Mouse (Mus musculus) liver, embryonic 12.5 days (tissue): Measurements from ENCODE around the gene Cmas. TPM values are rescaled to one million over a fixed set of nuclear protein-coding genes. Genes with fewer than 3 reads are reported as not detected.
A peak's percentile ranks its signal among the peaks of the same experiment; 100 is the strongest.

Experiments used
- ATAC-seq: fragments of 200-750 bp; cut with Nextera tagmentation; 2 replicates; pipeline ENCODE4 v1.8.0; 2017; ENCODE audit warnings: moderate number of reproducible peaks, mild to moderate bottlenecking, moderate library complexity
- H3K27ac ChIP-seq: fragments of 300-500 bp; sonication (generic); 2 replicates; pipeline ENCODE4 v1.5.1; 2016; ENCODE audit warnings: mild to moderate bottlenecking
- H3K27me3 ChIP-seq: fragments of 300-500 bp; sonication (generic); replicated peaks from 2 replicates; pipeline ENCODE4 v1.6.1; 2016; ENCODE audit warnings: mild to moderate bottlenecking, moderate library complexity
- H3K36me3 ChIP-seq: fragments of 300-500 bp; sonication (generic); 2 replicates; pipeline ENCODE4 v1.6.1; 2016; ENCODE audit warnings: mild to moderate bottlenecking, moderate library complexity
- H3K4me1 ChIP-seq: fragments of 300-500 bp; sonication (generic); 2 replicates; pipeline ENCODE4 v1.6.1; 2016
- H3K4me2 ChIP-seq: fragments of 300-500 bp; sonication (generic); 2 replicates; pipeline ENCODE4 v1.6.1; 2016; ENCODE audit warnings: mild to moderate bottlenecking, moderate library complexity
- H3K4me3 ChIP-seq: fragments of 300-500 bp; sonication (generic); 2 replicates; pipeline ENCODE4 v1.5.1; 2016; ENCODE audit warnings: mild to moderate bottlenecking, moderate library complexity
- H3K9ac ChIP-seq: fragments of 300-500 bp; sonication (generic); 2 replicates; pipeline ENCODE4 v1.6.1; 2016; ENCODE audit warnings: mild to moderate bottlenecking, moderate library complexity
- H3K9me3 ChIP-seq: fragments of 300-500 bp; sonication (generic); replicated peaks from 2 replicates; pipeline ENCODE4 v1.6.1; 2016; ENCODE audit warnings: mild to moderate bottlenecking, moderate library complexity
- WGBS: fragments of 180-500 bp; shearing (Covaris S2); methylation state at CpG from one replicate; pipeline ENCODE4 v1.1.7; 2016; ENCODE audit not compliant: insufficient replicate concordance; 5-methylcytosine and 5-hydroxymethylcytosine counted together
- polyA plus RNA-seq: library from polyadenylated mRNA; unstranded; fragments of >200 nt; fragmentation: Nextera tagmentation; extraction: Ambion mirVana; gene quantifications from 2 replicates; pipeline ENCODE4 v1.2.1, GENCODE M21; 2016

Cmas gene
- polyA plus RNA-seq, 1 experiment from 2014 or later, result 157 TPM

GRCm38 (mm10) chr6:142797996-142798395, 41.5 kb downstream of the Cmas start:
- H3K27me3 ChIP-seq, result no peaks in the 10 kb centered on the region
- no peak for ATAC-seq
- no peak overlapping the region for H3K4me2 ChIP-seq
- 55% methylated on average over 1 of the region's 1 CpGs for WGBS
- H3K4me1 ChIP-seq, result peaks cover 35% of the 10 kb centered on the region
- no peak overlapping the region for H3K27ac ChIP-seq
- no peak overlapping the region for H3K9ac ChIP-seq
- H3K4me3 ChIP-seq, result no peak overlapping the region
- H3K36me3 ChIP-seq, result no peaks in the 10 kb centered on the region
- H3K9me3 ChIP-seq, result no peaks in the 10 kb centered on the region

GRCm38 (mm10) chr6:142798837-142799236, 42.4 kb downstream of the Cmas start:
- H3K4me2 ChIP-seq, result no peak overlapping the region
- peaks cover 35% of the 10 kb centered on the region for H3K4me1 ChIP-seq
- ATAC-seq, result no peak
- 50% methylated on average over 9 of the region's 9 CpGs for WGBS
- H3K27ac ChIP-seq, result no peak overlapping the region
- no peak overlapping the region for H3K9ac ChIP-seq
- H3K36me3 ChIP-seq, result no peaks in the 10 kb centered on the region
- no peaks in the 10 kb centered on the region for H3K9me3 ChIP-seq
- no peak overlapping the region for H3K4me3 ChIP-seq
- no peaks in the 10 kb centered on the region for H3K27me3 ChIP-seq

- Histone ChIP-seq H3K9ac (no peak overlapping the region), H3K4me3 (no peak overlapping the region), H3K9me3 (no peaks in the 10 kb centered on the region), H3K27ac (no peak overlapping the region), H3K27me3 (no peaks in the 10 kb centered on the region), H3K4me2 (no peak overlapping the region), H3K36me3 (no peaks in the 10 kb centered on the region), H3K4me1 (peaks cover 35% of the 10 kb centered on the region)
- 40% methylated on average over 7 of the region's 7 CpGs for WGBS
- peak; percentile 55; the same call in 1 of the 2 replicates for ATAC-seq
Observed at GRCm38 (mm10) chr6:142799704-142800374, 43.4 kb downstream of the Cmas start.

- Histone ChIP-seq H3K9ac (no peak overlapping the region), H3K4me2 (no peak overlapping the region), H3K27me3 (no peaks in the 10 kb centered on the region), H3K36me3 (no peaks in the 10 kb centered on the region), H3K4me3 (no peak overlapping the region), H3K9me3 (no peaks in the 10 kb centered on the region), H3K4me1 (peaks cover 37% of the 10 kb centered on the region), H3K27ac (no peak overlapping the region)
- WGBS, result 77% methylated on average over 5 of the region's 5 CpGs
- no peak for ATAC-seq
Observed at GRCm38 (mm10) chr6:142801687-142802086, 45.2 kb downstream of the Cmas start.

DNA sequence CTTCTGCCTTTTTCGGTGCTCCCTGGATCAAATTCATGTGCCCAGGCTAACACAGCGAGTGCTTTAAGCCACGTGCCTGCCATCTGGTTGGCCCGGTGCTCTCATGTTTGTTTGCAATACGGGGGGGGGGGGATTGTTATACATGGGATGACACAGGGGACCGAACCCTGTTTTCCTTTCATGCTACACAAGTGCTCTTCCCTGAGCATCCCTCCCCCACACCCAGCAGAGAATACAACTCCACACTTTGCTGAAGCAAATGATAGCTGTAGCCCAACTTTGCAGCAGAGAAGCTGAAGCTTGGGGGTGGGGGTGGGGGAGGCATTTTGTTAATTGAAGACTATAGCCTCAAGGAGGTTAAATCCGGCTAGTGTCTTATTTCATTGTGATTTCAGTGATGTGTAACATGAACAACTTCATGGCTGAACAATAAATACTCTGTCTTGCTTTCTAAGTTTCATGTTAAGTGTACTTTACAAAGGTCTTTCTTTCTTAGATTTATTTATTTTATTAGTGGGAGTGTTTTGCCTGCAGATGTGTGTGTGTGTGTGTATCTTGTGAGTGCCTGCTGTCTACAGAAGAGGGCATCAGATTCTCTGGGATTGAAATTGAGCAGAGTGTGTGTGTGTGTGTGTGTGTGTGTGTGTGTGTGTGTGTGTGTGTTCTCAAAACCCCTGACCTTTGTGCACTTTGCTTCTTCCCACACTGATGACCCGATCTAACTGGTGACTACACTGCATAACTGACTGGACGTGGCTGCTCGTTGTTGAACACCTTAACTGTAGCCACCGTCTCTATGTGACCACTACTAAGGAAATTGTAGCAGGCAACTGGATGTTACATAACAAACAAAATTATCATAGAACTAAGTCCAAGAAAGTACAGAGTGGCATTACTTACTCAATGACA, 46.4 kb downstream of the Cmas start:
- Histone ChIP-seq H3K4me2 (no peak overlapping the region), H3K27me3 (no peaks in the 10 kb centered on the region), H3K9ac (no peak overlapping the region), H3K27ac (no peak overlapping the region), H3K9me3 (no peaks in the 10 kb centered on the region), H3K4me3 (no peak overlapping the region), H3K4me1 (peaks cover 40% of the 10 kb centered on the region), H3K36me3 (no peaks in the 10 kb centered on the region)
- 56% methylated on average over 11 of the region's 11 CpGs for WGBS
- ATAC-seq, result no peak

DNA sequence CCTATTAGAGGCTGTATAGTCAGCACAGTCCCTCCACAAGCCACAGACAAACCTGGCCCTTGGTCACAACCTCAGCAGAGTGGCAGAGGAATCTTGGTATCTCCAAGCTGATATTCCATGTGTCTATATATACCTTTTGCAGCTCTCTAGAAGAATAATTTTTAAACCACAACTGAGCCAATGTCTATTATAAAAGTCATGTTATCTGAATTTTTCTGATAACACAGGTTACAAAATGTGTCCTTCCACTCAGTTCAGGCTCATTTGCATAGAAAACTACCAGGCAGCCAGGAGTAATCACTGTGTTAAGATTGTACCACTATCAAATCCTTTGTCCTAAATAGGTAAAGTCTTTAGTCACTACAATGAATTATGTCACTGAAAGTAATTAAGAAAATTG, 47.9 kb downstream of the Cmas start, which contains the start of gene Sult6b2:
Sult6b2 (minus strand) TSS at position 101 of the 400 bp plus-strand sequence.
- H3K9me3 ChIP-seq, result no peaks in the 10 kb centered on the region
- ATAC-seq, result no peak
- H3K4me2 ChIP-seq, result no peak within 1 kb of the TSS
- H3K27me3 ChIP-seq, result no peaks in the 10 kb centered on the region
- H3K4me1 ChIP-seq, result peaks cover 32% of the 10 kb centered on the region
- no peaks in the 10 kb centered on the region for H3K36me3 ChIP-seq
- H3K27ac ChIP-seq, result no peak within 1 kb of the TSS
- no peak within 1 kb of the TSS for H3K4me3 ChIP-seq
- H3K9ac ChIP-seq, result no peak within 1 kb of the TSS

GRCm38 (mm10) chr6:142806326-142806725, 49.8 kb downstream of the Cmas start:
- H3K36me3 ChIP-seq, result no peaks in the 10 kb centered on the region
- no peak for ATAC-seq
- 18% methylated on average over 4 of the region's 4 CpGs for WGBS
- H3K9ac ChIP-seq, result no peak overlapping the region
- no peaks in the 10 kb centered on the region for H3K9me3 ChIP-seq
- no peak overlapping the region for H3K27ac ChIP-seq
- no peak overlapping the region for H3K4me2 ChIP-seq
- peaks cover 34% of the 10 kb centered on the region for H3K4me1 ChIP-seq
- H3K4me3 ChIP-seq, result no peak overlapping the region
- 0 out of 2 replicates have a peak, but pooled peaks cover 5% of the 10 kb centered on the region for H3K27me3 ChIP-seq

DNA sequence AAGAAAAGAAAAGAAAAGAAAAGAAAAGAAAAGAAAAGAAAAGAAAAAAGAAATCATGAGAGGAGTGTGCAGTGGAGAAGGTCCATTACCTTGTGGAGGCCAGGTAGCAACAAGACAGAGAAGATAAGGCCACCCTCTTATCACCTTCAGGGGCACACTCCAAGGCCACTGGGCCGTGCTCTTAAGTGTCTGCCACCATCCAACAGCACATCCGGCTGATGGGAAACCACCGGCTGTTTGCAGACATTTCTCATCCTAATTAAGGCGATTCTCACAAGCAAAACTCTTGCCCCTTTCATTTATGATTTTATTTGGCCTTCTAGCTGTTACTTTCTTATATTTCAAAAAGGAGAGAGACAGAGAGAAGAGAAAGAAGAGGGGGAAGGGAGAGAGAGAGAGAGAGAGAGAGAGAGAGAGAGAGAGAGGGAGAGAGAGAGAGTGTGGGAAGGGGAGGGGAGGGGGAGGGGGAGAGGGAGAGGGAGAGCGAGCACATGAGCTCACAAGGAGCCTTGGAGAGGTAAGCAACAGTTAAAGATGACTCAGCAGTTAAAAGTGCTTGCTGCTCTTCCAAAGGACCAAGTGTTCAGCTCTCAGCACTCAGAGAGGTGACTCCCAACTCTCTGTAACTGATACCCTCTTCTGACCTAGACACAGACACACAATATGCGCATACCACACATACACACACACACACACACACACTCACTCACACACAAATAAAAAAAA, 53.0 kb downstream of the Cmas start:
- H3K4me1 ChIP-seq, result peaks cover 24% of the 10 kb centered on the region
- H3K9ac ChIP-seq, result peak overlapping the region; percentile 10; the same call in 1 of the 2 replicates
- ATAC-seq, result peak; percentile 68
- H3K9me3 ChIP-seq, result no peaks in the 10 kb centered on the region
- WGBS, result 21% methylated on average over 6 of the region's 6 CpGs
- peak overlapping the region; percentile 22; the same call in 1 of the 2 replicates for H3K4me2 ChIP-seq
- H3K4me3 ChIP-seq, result no peak overlapping the region
- no peak overlapping the region for H3K27ac ChIP-seq
- H3K36me3 ChIP-seq, result no peaks in the 10 kb centered on the region
- peaks cover 21% of the 10 kb centered on the region for H3K27me3 ChIP-seq

DNA sequence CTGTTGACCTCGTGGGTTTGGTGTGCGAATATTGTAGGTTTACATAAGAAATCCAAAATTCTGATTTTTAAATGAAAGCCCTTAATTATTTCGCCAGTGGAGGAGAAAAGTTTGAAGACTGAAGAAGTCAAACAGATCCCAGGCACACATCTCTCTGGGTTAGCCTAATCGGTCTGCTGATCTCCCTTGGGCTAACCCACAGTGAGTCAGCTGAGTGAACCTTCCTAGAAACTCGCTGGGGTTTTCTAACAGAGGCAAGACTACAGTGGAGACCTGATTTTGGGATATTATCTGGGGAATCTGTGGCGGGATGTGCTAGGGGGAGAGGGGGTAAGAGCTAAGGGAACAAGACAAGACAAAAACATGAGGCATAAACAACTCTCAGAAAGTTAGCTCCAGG, 53.8 kb downstream of the Cmas start:
- H3K4me1 ChIP-seq, result peaks cover 24% of the 10 kb centered on the region
- H3K4me2 ChIP-seq, result no peak overlapping the region
- H3K36me3 ChIP-seq, result no peaks in the 10 kb centered on the region
- ATAC-seq, result no peak
- 25% methylated on average over 6 of the region's 6 CpGs for WGBS
- no peak overlapping the region for H3K27ac ChIP-seq
- H3K9ac ChIP-seq, result no peak overlapping the region
- H3K4me3 ChIP-seq, result no peak overlapping the region
- H3K27me3 ChIP-seq, result peaks cover 21% of the 10 kb centered on the region
- H3K9me3 ChIP-seq, result no peaks in the 10 kb centered on the region

DNA sequence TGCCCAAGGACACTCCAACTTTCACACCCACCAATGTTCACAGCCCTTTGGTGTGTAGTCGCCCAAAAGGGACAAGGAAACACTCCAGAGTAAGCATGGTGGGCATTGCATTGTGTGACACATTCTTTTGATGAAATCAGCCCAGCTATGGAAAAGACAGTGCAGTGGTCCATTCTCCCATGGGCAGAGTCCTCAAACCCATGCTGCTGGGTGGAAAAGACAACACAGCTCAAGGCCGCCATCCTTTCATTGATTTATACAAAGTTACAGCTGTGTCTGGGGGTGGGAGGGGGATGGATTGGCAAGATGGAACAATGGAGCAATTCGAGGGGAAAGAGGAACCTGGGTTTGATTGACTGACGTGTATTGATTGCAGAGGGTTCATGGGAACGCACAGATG, 56.5 kb downstream of the Cmas start:
- H3K4me3 ChIP-seq, result no peak overlapping the region
- WGBS, result 49% methylated on average over 5 of the region's 5 CpGs
- no peaks in the 10 kb centered on the region for H3K36me3 ChIP-seq
- H3K9ac ChIP-seq, result no peak overlapping the region
- peaks cover 21% of the 10 kb centered on the region for H3K27me3 ChIP-seq
- H3K4me2 ChIP-seq, result no peak overlapping the region
- H3K4me1 ChIP-seq, result peaks cover 13% of the 10 kb centered on the region
- H3K9me3 ChIP-seq, result no peaks in the 10 kb centered on the region
- H3K27ac ChIP-seq, result no peak overlapping the region
- no peak for ATAC-seq

DNA sequence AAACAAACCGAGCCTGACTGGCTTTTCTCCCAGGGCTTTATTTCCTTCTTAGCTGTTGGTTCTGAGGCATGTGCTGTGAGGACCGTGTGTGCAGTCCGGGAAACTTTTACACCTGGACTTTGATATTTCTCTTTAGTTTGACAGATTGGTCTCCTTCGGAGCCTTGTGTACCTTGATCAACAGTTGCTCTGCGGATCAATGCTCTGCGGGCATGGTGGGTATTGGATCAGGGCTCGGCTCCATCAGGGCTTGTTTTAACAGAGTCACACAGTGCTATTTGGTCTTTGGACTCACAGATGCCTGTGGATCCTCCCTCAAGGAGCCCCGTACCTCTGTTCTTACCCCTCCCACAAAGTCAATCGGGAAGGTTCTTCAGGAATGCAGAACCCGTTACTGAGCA, 57.5 kb downstream of the Cmas start:
- 59% methylated on average over 10 of the region's 10 CpGs for WGBS
- H3K27ac ChIP-seq, result no peak overlapping the region
- H3K36me3 ChIP-seq, result no peaks in the 10 kb centered on the region
- H3K4me2 ChIP-seq, result peak overlapping the region; percentile 49
- no peak overlapping the region for H3K9ac ChIP-seq
- H3K4me1 ChIP-seq, result peaks cover 13% of the 10 kb centered on the region
- no peak overlapping the region for H3K4me3 ChIP-seq
- H3K9me3 ChIP-seq, result no peaks in the 10 kb centered on the region
- H3K27me3 ChIP-seq, result peaks cover 21% of the 10 kb centered on the region
- ATAC-seq, result no peak

GRCm38 (mm10) chr6:142814495-142814921, 58.0 kb downstream of the Cmas start:
- H3K36me3 ChIP-seq, result no peaks in the 10 kb centered on the region
- WGBS, result 8% methylated on average over 15 of the region's 15 CpGs
- peak overlapping the region; percentile 49 for H3K4me2 ChIP-seq
- peaks cover 10% of the 10 kb centered on the region for H3K4me1 ChIP-seq
- no peak for ATAC-seq
- peak overlapping the region; percentile 16; the same call in 1 of the 2 replicates for H3K4me3 ChIP-seq
- peaks cover 21% of the 10 kb centered on the region for H3K27me3 ChIP-seq
- H3K9ac ChIP-seq, result no peak overlapping the region
- H3K9me3 ChIP-seq, result no peaks in the 10 kb centered on the region
- H3K27ac ChIP-seq, result no peak overlapping the region
